Mouse (Mus musculus) cerebellum, adult 11-12 months (tissue): ENCODE measurements around the gene Lrrc7.
"Not testable (repeated sequence)": the region's sequence is repeated elsewhere in the genome, so short reads cannot be mapped to it uniquely, and the experiment has no call there.

Source experiments
- DNase-seq: peaks from one replicate; pipeline ENCODE4 v3.0.0; 2022

Gene Lrrc7

GRCm38 (mm10) chr3:158163127-158163526 is 398.9 kb downstream of the Lrrc7 start:
- DNase-seq = no peak

DNA sequence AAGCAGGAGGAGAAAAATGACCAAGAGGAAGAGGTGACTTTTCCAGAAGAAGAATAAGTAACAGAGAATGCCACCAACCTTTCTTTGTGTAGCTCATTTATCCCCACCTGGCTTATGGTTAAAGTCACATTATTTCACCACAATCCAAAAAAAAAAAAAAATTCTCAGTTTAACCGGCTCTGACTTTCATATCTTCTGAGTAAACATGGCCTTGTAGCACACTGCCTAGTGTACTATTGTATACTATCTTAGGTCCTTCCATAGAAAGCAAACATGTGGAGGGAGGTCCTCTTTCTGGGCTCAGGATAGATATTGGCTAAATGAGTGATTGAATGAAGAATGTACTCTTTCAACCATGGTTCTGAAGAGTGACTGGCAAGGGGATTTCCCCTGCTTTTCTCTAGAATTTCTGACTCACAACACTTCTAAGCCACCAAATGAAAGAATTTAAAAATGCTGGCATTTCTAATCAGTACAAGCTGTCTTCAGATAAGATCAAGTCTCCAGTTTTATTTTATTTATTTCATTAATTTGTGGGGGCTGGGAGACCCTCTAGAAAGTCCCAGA is 400.0 kb downstream of the Lrrc7 start:
- DNase-seq = no peak

DNA sequence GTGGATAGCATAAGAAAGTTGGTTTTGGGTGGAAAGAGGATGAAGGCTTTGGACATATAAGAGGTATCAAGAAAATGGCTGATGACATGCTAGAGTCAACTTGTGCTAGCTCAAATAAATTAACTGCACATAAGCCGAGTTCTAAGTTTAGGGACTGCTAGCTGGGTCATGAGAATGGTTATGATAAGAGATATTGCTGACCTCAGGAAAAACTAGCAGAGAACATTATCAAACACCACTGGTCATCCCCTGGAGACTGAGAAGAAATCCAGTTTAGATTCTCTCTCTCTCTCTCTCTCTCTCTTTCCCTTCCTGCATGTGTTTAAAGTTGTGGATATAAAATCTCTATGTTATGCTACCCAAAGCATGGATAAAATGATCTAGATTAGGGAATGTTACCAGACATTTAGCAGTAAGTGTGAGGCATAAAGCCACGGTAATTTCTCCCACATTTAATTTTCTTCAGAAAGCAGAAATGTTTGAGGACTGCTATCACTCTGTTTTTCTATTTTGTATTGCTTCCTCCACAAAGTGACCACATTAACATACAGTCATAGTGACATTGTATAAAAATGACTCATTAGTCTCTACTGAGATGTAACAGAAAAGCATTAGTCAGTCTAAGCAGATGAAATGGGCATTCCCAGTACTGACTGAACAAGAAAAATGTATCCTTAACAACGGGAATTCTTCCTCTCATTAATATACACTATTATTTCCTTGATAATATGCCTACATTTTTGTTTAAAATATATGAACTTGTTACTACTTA is 406.3 kb downstream of the Lrrc7 start:
- no peak for DNase-seq

- DNase-seq = no peak
Measured at GRCm38 (mm10) chr3:158154134-158154533, 407.9 kb downstream of the Lrrc7 start.

GRCm38 (mm10) chr3:158148998-158149397 is 413.0 kb downstream of the Lrrc7 start:
- DNase-seq = no peak

DNA sequence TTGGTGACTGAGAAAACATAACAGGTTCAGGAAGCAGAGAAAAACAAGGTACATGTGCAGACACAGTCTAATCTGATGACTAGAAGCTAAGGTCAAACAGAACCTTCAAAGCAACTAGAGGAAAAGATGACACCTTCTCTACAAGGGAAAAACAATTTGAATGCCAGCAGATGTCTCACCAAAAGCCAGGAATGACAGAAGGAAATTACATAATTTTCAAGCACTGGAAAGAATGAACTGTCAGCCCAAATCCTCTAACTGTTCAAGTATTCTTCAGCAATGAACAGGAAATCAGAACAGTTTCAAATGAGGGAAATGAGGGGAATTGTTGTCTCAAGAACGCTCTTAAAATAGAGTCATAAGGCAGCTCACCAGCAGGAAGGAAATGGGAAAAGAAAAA is 421.4 kb downstream of the Lrrc7 start:
- DNase-seq = no peak

DNA sequence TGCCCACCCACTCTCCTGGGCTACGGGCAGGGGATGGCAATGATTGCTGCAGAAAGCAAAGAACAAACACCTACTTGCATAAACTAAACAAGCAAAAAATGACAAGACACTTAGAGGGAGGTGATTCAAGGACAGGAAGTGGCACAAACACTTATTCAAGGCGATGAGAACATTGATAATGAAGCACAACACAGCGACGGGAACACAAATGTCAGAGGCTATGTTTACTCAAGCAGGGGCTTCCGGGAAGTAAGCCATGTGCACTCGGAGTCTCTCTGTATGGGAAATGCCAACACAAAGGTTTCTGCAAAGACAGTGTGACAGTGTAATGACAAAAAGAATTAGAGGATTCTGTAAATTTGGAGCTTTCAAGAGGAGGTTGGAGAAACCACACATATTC is 424.2 kb downstream of the Lrrc7 start:
- DNase-seq = no peak

DNA sequence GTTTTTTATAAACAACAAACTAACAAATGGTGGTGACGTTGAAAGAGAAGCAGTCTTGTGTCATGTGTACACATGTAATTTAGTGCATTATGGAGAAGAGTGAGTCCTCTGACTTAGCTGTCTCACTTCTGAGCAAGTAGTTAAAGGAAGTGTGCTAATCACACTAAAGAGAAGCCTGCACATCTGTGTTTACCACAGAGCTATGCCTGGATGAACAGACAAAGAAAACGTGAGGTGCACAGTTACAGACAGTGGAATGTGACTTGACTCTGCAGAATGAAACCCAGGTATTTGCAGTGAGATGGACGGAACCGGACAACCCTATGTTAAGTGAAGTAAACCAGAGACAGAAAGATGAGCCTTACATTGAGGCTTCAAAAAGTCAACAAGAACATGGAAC is 430.3 kb downstream of the Lrrc7 start:
- no peak for DNase-seq

DNA sequence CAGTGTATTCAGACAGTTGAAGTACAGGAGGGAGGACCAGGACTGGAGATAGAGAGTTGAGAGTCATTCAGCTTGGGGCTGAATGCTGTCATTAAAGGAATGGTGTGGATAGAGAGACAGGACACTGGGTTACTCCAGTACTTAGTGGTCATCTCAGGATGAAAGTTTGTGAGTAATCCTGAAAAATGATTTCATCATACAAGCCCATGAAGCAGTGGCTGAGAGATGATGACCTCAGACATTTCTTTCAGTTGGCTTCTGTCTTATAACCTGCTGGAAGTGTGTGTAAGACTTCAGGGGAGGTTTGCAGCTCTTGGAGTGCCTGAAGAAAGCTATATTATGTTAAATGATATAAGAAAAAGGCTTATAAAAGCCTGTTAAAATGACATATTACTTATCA is 430.8 kb downstream of the Lrrc7 start:
- DNase-seq = no peak

DNA sequence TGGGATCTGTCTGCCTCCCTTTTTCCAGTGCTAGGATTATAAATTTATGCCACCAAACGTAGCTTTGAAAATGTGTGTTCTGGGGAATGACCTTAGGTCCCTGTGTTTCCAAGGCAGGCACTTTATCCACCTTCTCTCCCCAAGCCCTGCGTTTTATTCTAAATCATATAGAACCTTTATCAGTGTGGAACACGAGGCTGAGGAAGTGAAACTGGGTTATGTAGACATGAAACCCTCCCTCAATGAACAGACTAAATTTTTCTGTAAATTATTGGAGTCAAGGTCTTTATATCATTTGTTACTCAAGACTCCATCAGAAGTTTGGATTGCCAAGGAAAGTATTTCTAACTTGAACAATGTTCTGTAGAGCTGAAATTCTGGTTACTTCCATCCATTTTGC is 439.1 kb downstream of the Lrrc7 start:
- no peak for DNase-seq

- no peak for DNase-seq
Measured at GRCm38 (mm10) chr3:158105260-158105659, 456.8 kb downstream of the Lrrc7 start.

GRCm38 (mm10) chr3:158103467-158103866 is 458.6 kb downstream of the Lrrc7 start:
- DNase-seq = no peak

- not testable (repeated sequence) for DNase-seq
Measured at GRCm38 (mm10) chr3:158102530-158102929, 459.5 kb downstream of the Lrrc7 start.

DNA sequence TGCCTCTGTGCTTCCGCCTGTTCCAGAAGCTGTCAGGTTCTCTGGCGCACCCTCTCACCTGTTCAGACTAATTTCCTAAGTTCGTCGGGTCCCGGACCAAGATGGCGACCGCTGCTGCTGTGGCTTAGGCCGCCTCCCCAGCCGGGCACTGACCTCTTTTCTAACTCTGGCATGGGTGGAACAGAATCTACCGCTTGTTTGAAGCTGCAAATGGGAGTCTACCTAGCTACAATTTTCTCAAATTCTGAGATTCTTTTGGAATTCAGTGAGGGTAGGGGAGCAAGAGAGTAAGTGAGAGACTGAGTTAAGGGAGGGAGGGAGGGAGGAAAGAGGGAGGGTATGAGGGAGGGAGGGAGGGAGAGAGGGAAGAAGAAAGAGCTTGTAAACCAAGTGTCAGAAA is 460.0 kb downstream of the Lrrc7 start:
- DNase-seq = not testable (repeated sequence)

GRCm38 (mm10) chr3:158093919-158094318 is 468.1 kb downstream of the Lrrc7 start:
- no peak for DNase-seq

DNA sequence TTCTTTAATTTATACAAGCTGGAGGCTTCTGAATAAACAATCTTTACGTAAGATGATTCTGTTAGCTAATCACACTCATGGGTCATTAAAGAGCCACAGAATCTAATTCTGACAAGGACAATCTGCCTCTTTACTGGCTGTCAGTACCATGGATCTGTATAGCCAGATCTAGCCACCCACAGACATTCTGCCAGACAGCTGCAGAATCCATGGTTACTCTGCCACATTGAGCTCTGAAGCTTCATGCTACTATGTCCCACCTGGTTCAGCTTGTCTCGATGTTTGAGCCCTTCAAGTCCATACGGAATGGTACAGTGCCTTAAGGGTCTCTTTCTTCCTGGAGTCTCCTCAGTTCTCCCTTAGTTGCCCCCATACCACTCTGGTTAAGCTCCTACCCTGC is 470.4 kb downstream of the Lrrc7 start:
- no peak for DNase-seq

DNA sequence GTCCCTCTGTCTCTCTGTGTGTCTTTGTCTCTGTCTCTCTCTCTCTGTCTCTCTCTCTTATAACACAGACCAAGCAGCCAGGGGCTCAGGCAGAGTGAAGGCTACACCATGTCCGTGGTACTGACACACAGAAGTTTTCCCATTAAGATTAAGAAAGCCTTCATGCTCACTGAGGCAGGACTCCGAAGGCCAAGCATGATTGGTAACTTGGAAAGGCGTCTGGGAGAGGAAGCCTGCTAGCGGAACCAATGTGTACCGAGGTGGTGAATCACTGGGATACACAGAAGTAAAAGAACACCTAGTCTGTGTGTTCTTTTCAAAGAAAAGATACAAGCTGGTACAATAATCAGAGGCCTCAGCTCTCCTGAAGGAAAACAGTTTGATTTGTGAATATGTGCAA is 484.2 kb downstream of the Lrrc7 start:
- DNase-seq = no peak

GRCm38 (mm10) chr3:158077380-158077772 is 484.6 kb downstream of the Lrrc7 start:
- no peak for DNase-seq

DNA sequence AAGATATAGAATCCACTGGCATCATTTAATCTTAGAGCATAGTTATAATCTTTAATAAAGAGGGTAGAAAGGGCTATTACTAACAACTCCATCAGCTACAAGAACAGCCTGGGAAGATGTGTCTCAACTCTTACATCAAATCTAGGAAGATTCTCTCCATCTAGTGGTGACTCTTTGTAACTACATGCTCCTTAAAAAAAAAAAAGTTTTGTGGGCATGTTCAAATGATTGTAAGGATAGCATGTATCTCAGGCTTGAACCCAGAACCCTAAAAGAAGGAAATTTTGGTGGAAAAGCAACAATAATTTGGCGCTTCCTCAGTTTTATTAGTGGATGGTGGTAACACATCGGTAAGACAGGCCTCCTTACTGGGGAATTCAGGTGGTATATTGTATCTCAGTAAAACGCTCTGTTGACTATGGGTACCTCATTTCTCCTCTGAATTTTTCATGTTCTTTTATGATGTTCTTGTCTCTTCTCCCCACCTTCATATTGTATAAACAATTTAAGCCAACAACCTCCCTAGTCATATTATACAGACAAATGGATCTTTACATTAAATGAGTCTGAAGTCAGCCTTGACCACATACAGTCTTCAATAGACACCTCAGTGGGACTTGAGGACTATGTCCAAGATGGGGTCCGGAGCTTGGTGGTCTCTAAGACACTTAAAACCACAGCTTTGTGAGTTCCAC is 485.2 kb downstream of the Lrrc7 start:
- DNase-seq = no peak

DNA sequence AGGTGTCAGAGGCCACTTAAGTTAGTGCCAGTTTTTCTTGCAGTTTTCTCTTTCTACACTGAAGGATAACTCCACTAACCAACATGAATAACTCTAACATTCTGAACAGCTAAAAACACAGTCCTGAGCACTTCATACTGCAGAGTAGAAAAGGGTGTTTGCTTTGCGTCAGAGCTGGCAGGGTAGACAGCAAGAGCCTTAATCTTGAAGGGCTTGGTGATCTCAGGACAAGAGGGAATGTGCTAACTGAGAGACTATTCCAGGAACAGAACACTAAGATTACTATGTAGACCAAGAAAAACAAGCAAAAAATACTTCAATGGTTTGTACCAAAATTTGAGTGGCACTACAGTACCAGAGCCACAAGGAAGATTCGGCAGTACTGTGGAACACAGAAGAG is 487.0 kb downstream of the Lrrc7 start:
- DNase-seq = no peak

- no peak for DNase-seq
Measured at GRCm38 (mm10) chr3:158068613-158069263, 493.3 kb downstream of the Lrrc7 start.

- DNase-seq = no peak
Measured at GRCm38 (mm10) chr3:158067916-158068315, 494.1 kb downstream of the Lrrc7 start.

DNA sequence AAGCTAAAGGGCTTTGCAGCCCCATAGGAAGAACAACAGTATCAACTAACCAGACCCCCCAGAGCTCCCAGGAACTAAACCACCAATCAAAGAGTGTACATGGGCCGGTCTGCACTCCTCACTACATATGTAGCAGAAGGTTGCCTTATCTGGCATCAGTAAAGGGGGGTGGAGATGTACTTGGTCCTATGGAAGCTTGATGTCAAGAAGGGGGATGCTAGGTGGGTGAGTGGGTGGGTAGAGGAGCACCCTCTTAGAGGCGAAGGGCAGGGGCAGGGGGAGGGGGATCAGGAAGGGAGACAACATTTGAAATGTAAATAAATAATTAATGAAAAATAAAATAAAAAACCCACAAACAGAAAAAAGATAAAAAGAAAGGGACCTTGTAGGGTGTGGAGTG is 496.8 kb downstream of the Lrrc7 start:
- DNase-seq = no peak
